Mouse (Mus musculus) intestine, embryonic 14.5 days (tissue): ENCODE results near the gene Nek9. TPM values are rescaled to one million over a fixed set of nuclear protein-coding genes. Genes with fewer than 3 reads are reported as not detected.

Experiments
- ATAC-seq: fragments of 200-750 bp; cut with Nextera tagmentation; replicated peaks from 2 replicates; pipeline ENCODE4 v1.8.0; 2017; ENCODE audit warnings: low read depth, moderate number of reproducible peaks, moderate TSS enrichment, moderate library complexity; ENCODE audit not compliant: low FRiP score, low TSS enrichment
- DNase-seq: peaks from one replicate; pipeline ENCODE4 v3.0.0-alpha.2; 2018; ENCODE audit warnings: low spot score
- H3K27ac ChIP-seq: fragments of 300-500 bp; sonication (generic); 2 replicates; pipeline ENCODE4 v1.5.1; 2014; ENCODE audit warnings: low read depth, mild to moderate bottlenecking, control low read depth
- H3K27me3 ChIP-seq: fragments of 300-500 bp; sonication (generic); replicated peaks from 2 replicates; pipeline ENCODE4 v1.6.1; 2014; ENCODE audit warnings: low read length, control low read depth; ENCODE audit not compliant: control insufficient read depth, insufficient read depth
- H3K36me3 ChIP-seq: fragments of 300-500 bp; sonication (generic); 2 replicates; pipeline ENCODE4 v1.6.1; 2014; ENCODE audit warnings: low read length, control low read depth; ENCODE audit not compliant: control insufficient read depth, insufficient read depth
- H3K4me1 ChIP-seq: fragments of 300-500 bp; sonication (generic); replicated peaks from 2 replicates; pipeline ENCODE4 v1.6.1; 2014; ENCODE audit warnings: low read length, control low read depth, mixed read lengths; ENCODE audit not compliant: control insufficient read depth, insufficient read depth
- H3K4me2 ChIP-seq: fragments of 300-500 bp; sonication (generic); 2 replicates; pipeline ENCODE4 v1.6.1; 2014; ENCODE audit warnings: low read length
- H3K4me3 ChIP-seq: fragments of 300-500 bp; sonication (generic); 2 replicates; pipeline ENCODE4 v1.5.1; 2014; ENCODE audit warnings: low read depth, low read length, control low read depth, mixed read lengths
- H3K9ac ChIP-seq: fragments of 300-500 bp; sonication (generic); 2 replicates; pipeline ENCODE4 v1.6.1; 2014; ENCODE audit warnings: mild to moderate bottlenecking, low read length
- H3K9me3 ChIP-seq: fragments of 300-500 bp; sonication (generic); 2 replicates; pipeline ENCODE4 v1.6.1; 2016; ENCODE audit warnings: low read length, control low read depth; ENCODE audit not compliant: control insufficient read depth
- WGBS: fragments of 180-500 bp; shearing (Covaris S2); extraction: QIAGEN DNeasy Blood & Tissue Kit; methylation state at CpG from one replicate; pipeline ENCODE4 v1.1.7; 2014; 5-methylcytosine and 5-hydroxymethylcytosine counted together
- polyA plus RNA-seq: library from polyadenylated mRNA; unstranded; fragments of >200 nt; fragmentation: Nextera tagmentation; extraction: Ambion mirVana; gene quantifications from 2 replicates; pipeline ENCODE4 v1.2.1, GENCODE M21; 2014

The Nek9 gene
- polyA plus RNA-seq, 1 experiment from 2014 or later = 16.5 TPM

GRCm38 (mm10) chr12:85257008-85257639 is 82.0 kb downstream of the Nek9 start:
- DNase-seq = no peak
- WGBS = 78% methylated on average over 7 of the region's 7 CpGs

GRCm38 (mm10) chr12:85256074-85256751 is 82.9 kb downstream of the Nek9 start:
- no peak for ATAC-seq
- no peak for DNase-seq
- H3K27me3 ChIP-seq = no peaks in the 10 kb centered on the region
- WGBS = 64% methylated on average over 7 of the region's 7 CpGs
- H3K36me3 ChIP-seq = 0 out of 2 replicates have a peak, but pooled peaks cover 2% of the 10 kb centered on the region
- no peak overlapping the region for H3K27ac ChIP-seq
- no peak overlapping the region for H3K9ac ChIP-seq
- H3K4me3 ChIP-seq = no peak overlapping the region
- H3K4me2 ChIP-seq = no peak overlapping the region
- no peaks in the 10 kb centered on the region for H3K9me3 ChIP-seq
- H3K4me1 ChIP-seq = peaks cover 6% of the 10 kb centered on the region

More at GRCm38 (mm10) chr12:85257008-85257639, 82.0 kb downstream of the Nek9 start:
- peaks cover 6% of the 10 kb centered on the region for H3K4me1 ChIP-seq
- H3K27ac ChIP-seq = no peak overlapping the region
- no peak overlapping the region for H3K4me3 ChIP-seq
- 0 out of 2 replicates have a peak, but pooled peaks cover 2% of the 10 kb centered on the region for H3K36me3 ChIP-seq
- no peaks in the 10 kb centered on the region for H3K27me3 ChIP-seq
- H3K9ac ChIP-seq = no peak overlapping the region
- no peaks in the 10 kb centered on the region for H3K9me3 ChIP-seq
- ATAC-seq = no peak
- no peak overlapping the region for H3K4me2 ChIP-seq

GRCm38 (mm10) chr12:85252083-85252482 is 87.1 kb downstream of the Nek9 start:
- no peak overlapping the region for H3K27ac ChIP-seq
- H3K4me3 ChIP-seq = no peak overlapping the region
- no peak overlapping the region for H3K4me2 ChIP-seq
- ATAC-seq (no peak), DNase-seq (no peak)
- H3K4me1 ChIP-seq = peaks cover 6% of the 10 kb centered on the region
- 72% methylated on average over 3 of the region's 3 CpGs for WGBS
- H3K36me3 ChIP-seq = no peaks in the 10 kb centered on the region
- H3K27me3 ChIP-seq = no peaks in the 10 kb centered on the region
- H3K9me3 ChIP-seq = no peaks in the 10 kb centered on the region
- no peak overlapping the region for H3K9ac ChIP-seq

Other genes starting within 250 kb of the Nek9 start
- 2.2 and 2.7 TPM in 2 replicates for gene Prox2, start 228.6 kb downstream of the Nek9 start, polyA plus RNA-seq
- 110 and 115 TPM in 2 replicates for gene Dlst, start 228.5 kb downstream of the Nek9 start, polyA plus RNA-seq
- gene Rps6kl1, start 188.1 kb downstream of the Nek9 start, polyA plus RNA-seq = 2.9 TPM in 2 replicates
- 19.2 and 20.4 TPM in 2 replicates for gene Pgf, start 161.6 kb downstream of the Nek9 start, polyA plus RNA-seq
- gene Eif2b2, start 119.9 kb downstream of the Nek9 start, polyA plus RNA-seq = 83.5 and 86.2 TPM in 2 replicates
- 8.6 and 9.3 TPM in 2 replicates for gene Mlh3, start 68.8 kb downstream of the Nek9 start, polyA plus RNA-seq
- gene Acyp1, start 50.9 kb downstream of the Nek9 start, polyA plus RNA-seq = 52.7 and 53.5 TPM in 2 replicates
- gene Zc2hc1c, start 50.8 kb downstream of the Nek9 start, polyA plus RNA-seq = 2.1 and 2.5 TPM in 2 replicates
- gene Tmed10, start 35.5 kb upstream of the Nek9 start, polyA plus RNA-seq = 344 TPM in 2 replicates
- 2.7 TPM in 2 replicates for gene Fos, start 134.5 kb upstream of the Nek9 start, polyA plus RNA-seq